Mouse (Mus musculus): ENCODE results near the gene Klhl26. TPM values are rescaled to one million over a fixed set of nuclear protein-coding genes. Genes with fewer than 3 reads are reported as not detected.

Gene Klhl26
- polyA plus RNA-seq, 1 experiment from 2014 or later: 19.6 TPM

- peaks cover 21% of the 10 kb centered on the region for H3K36me3 ChIP-seq (ENCODE audit: control insufficient read depth, insufficient read depth, low read length)
- peak overlapping the region; percentile 33 for H3K4me2 ChIP-seq (ENCODE audit: low read length)
- no peaks in the 10 kb centered on the region for H3K9me3 ChIP-seq (replicated peaks; ENCODE audit: control insufficient read depth, low read length)
- no peak overlapping the region for H3K27ac ChIP-seq (ENCODE audit: low read depth, low read length)
- peaks cover 55% of the 10 kb centered on the region for H3K27me3 ChIP-seq (replicated peaks; ENCODE audit: control insufficient read depth, insufficient read depth, low read length)
- DNase-seq (ENCODE audit: low spot score): peak; percentile 63
- H3K9ac ChIP-seq (ENCODE audit: low read length): 0 out of 2 replicates have a peak overlapping the region, but pooled peaks have one; percentile 8
- no peak overlapping the region for H3K4me3 ChIP-seq (ENCODE audit: low read depth, low read length)
- no peak for ATAC-seq
- 11% methylated on average over 46 of the region's 46 CpGs for WGBS
- H3K4me1 ChIP-seq (ENCODE audit: control insufficient read depth, insufficient read depth, low read length): peaks cover 7% of the 10 kb centered on the region
These were observed 26.4 kb upstream of the Klhl26 start for GRCm38 (mm10) chr8:70503062-70503750.

- no peak overlapping the region for H3K27ac ChIP-seq (ENCODE audit: low read depth, low read length)
- ATAC-seq: no peak
- WGBS: 31% methylated on average over 12 of the region's 12 CpGs
- H3K9me3 ChIP-seq (replicated peaks; ENCODE audit: control insufficient read depth, low read length): no peaks in the 10 kb centered on the region
- peaks cover 7% of the 10 kb centered on the region for H3K4me1 ChIP-seq (ENCODE audit: control insufficient read depth, insufficient read depth, low read length)
- H3K36me3 ChIP-seq (ENCODE audit: control insufficient read depth, insufficient read depth, low read length): peaks cover 15% of the 10 kb centered on the region
- no peak overlapping the region for H3K4me3 ChIP-seq (ENCODE audit: low read depth, low read length)
- no peak overlapping the region for H3K9ac ChIP-seq (ENCODE audit: low read length)
- DNase-seq (ENCODE audit: low spot score): no peak
- no peak overlapping the region for H3K4me2 ChIP-seq (ENCODE audit: low read length)
- peaks cover 61% of the 10 kb centered on the region for H3K27me3 ChIP-seq (replicated peaks; ENCODE audit: control insufficient read depth, insufficient read depth, low read length)
These were observed 25.8 kb upstream of the Klhl26 start for GRCm38 (mm10) chr8:70502540-70502939.

- DNase-seq (ENCODE audit: low spot score) (no peak), ATAC-seq (no peak)
- Histone ChIP-seq H3K36me3 (ENCODE audit: control insufficient read depth, insufficient read depth, low read length) (peaks cover 10% of the 10 kb centered on the region), H3K4me1 (ENCODE audit: control insufficient read depth, insufficient read depth, low read length) (peaks cover 7% of the 10 kb centered on the region), H3K27me3 (replicated peaks; ENCODE audit: control insufficient read depth, insufficient read depth, low read length) (peaks cover 67% of the 10 kb centered on the region), H3K4me2 (ENCODE audit: low read length) (no peak overlapping the region), H3K27ac (ENCODE audit: low read depth, low read length) (no peak overlapping the region), H3K4me3 (ENCODE audit: low read depth, low read length) (no peak overlapping the region), H3K9ac (ENCODE audit: low read length) (peak overlapping the region; percentile 2; the same call in 1 of the 2 replicates), H3K9me3 (replicated peaks; ENCODE audit: control insufficient read depth, low read length) (no peaks in the 10 kb centered on the region)
- WGBS: 9% methylated on average over 23 of the region's 23 CpGs
These were observed 25.2 kb upstream of the Klhl26 start for GRCm38 (mm10) chr8:70501820-70502529.

- Histone ChIP-seq H3K4me2 (ENCODE audit: low read length) (peak overlapping the region; percentile 14; the same call in 1 of the 2 replicates), H3K4me3 (ENCODE audit: low read depth, low read length) (no peak overlapping the region), H3K36me3 (ENCODE audit: control insufficient read depth, insufficient read depth, low read length) (peaks cover 8% of the 10 kb centered on the region)
These were observed 23.9 kb upstream of the Klhl26 start for GRCm38 (mm10) chr8:70500386-70501301.

GRCm38 (mm10) chr8:70495771-70496062 is 18.9 kb upstream of the Klhl26 start:
- 3% methylated on average over 11 of the region's 12 CpGs for WGBS
- DNase-seq (ENCODE audit: low spot score): no peak
- H3K9ac ChIP-seq (ENCODE audit: low read length): no peak overlapping the region

More at GRCm38 (mm10) chr8:70500386-70501301, 23.9 kb upstream of the Klhl26 start:
- peaks cover 80% of the 10 kb centered on the region for H3K27me3 ChIP-seq (replicated peaks; ENCODE audit: control insufficient read depth, insufficient read depth, low read length)
- peaks cover 3% of the 10 kb centered on the region for H3K4me1 ChIP-seq (ENCODE audit: control insufficient read depth, insufficient read depth, low read length)
- no peak overlapping the region for H3K9ac ChIP-seq (ENCODE audit: low read length)
- WGBS: 7% methylated on average over 39 of the region's 39 CpGs
- no peaks in the 10 kb centered on the region for H3K9me3 ChIP-seq (replicated peaks; ENCODE audit: control insufficient read depth, low read length)
- DNase-seq (ENCODE audit: low spot score) (no peak), ATAC-seq (no peak)
- H3K27ac ChIP-seq (ENCODE audit: low read depth, low read length): no peak overlapping the region

GRCm38 (mm10) chr8:70495001-70495770 is 18.4 kb upstream of the Klhl26 start:
- H3K4me3 ChIP-seq (ENCODE audit: low read depth, low read length): no peak overlapping the region
- peak overlapping the region; percentile 2; the same call in 1 of the 2 replicates for H3K27ac ChIP-seq (ENCODE audit: low read depth, low read length)
- H3K36me3 ChIP-seq (ENCODE audit: control insufficient read depth, insufficient read depth, low read length): no peaks in the 10 kb centered on the region
- no peak overlapping the region for H3K9ac ChIP-seq (ENCODE audit: low read length)
- ATAC-seq (no peak), DNase-seq (ENCODE audit: low spot score) (no peak)
- no peak overlapping the region for H3K4me2 ChIP-seq (ENCODE audit: low read length)
- WGBS: 3% methylated on average over 21 of the region's 21 CpGs
- H3K9me3 ChIP-seq (replicated peaks; ENCODE audit: control insufficient read depth, low read length): no peaks in the 10 kb centered on the region
- 0 out of 2 replicates have a peak, but pooled peaks cover 3% of the 10 kb centered on the region for H3K4me1 ChIP-seq (ENCODE audit: control insufficient read depth, insufficient read depth, low read length)
- peaks cover 99% of the 10 kb centered on the region for H3K27me3 ChIP-seq (replicated peaks; ENCODE audit: control insufficient read depth, insufficient read depth, low read length)

More at GRCm38 (mm10) chr8:70495771-70496062, 18.9 kb upstream of the Klhl26 start:
- Histone ChIP-seq H3K9me3 (replicated peaks; ENCODE audit: control insufficient read depth, low read length) (no peaks in the 10 kb centered on the region), H3K4me2 (ENCODE audit: low read length) (no peak overlapping the region), H3K27me3 (replicated peaks; ENCODE audit: control insufficient read depth, insufficient read depth, low read length) (peaks cover 99% of the 10 kb centered on the region), H3K4me3 (ENCODE audit: low read depth, low read length) (no peak overlapping the region), H3K36me3 (ENCODE audit: control insufficient read depth, insufficient read depth, low read length) (no peaks in the 10 kb centered on the region), H3K27ac (ENCODE audit: low read depth, low read length) (no peak overlapping the region), H3K4me1 (ENCODE audit: control insufficient read depth, insufficient read depth, low read length) (0 out of 2 replicates have a peak, but pooled peaks cover 3% of the 10 kb centered on the region)
- no peak for ATAC-seq

GRCm38 (mm10) chr8:70494416-70494945 is 17.7 kb upstream of the Klhl26 start:
- Histone ChIP-seq H3K27ac (ENCODE audit: low read depth, low read length) (no peak overlapping the region), H3K9ac (ENCODE audit: low read length) (no peak overlapping the region), H3K36me3 (ENCODE audit: control insufficient read depth, insufficient read depth, low read length) (no peaks in the 10 kb centered on the region), H3K4me1 (ENCODE audit: control insufficient read depth, insufficient read depth, low read length) (peaks cover 3% of the 10 kb centered on the region; the same call in 1 of the 2 replicates), H3K9me3 (replicated peaks; ENCODE audit: control insufficient read depth, low read length) (no peaks in the 10 kb centered on the region), H3K4me2 (ENCODE audit: low read length) (no peak overlapping the region), H3K4me3 (ENCODE audit: low read depth, low read length) (no peak overlapping the region), H3K27me3 (replicated peaks; ENCODE audit: control insufficient read depth, insufficient read depth, low read length) (peaks cover 99% of the 10 kb centered on the region)
- no peak for ATAC-seq
- DNase-seq (ENCODE audit: low spot score): no peak
- 2% methylated on average over 28 of the region's 28 CpGs for WGBS

Data from forebrain, embryonic 14.5 days (tissue).